ENCODE assay signal across 11 mouse cellular contexts in genomic region chr15:5142714-5143113, GRCm38 (mm10). TPM values are rescaled to one million over a fixed set of nuclear protein-coding genes. Genes with fewer than 3 reads are reported as not detected.
A peak's percentile ranks its signal among the peaks of the same experiment; 100 is the strongest.
DNase-seq lines count a peak whose midpoint lies in the region; ATAC-seq and TF ChIP-seq lines count a peak whose summit lies in the region.
"Had no signal": no experiment of that assay in that cellular context is flagged by ENCODE, and none has a peak within 500 bp of the region (broad histone marks: within the 10 kb centered on the region; RNA-seq: fewer than 3 reads in every experiment).

No protein-coding gene starts in this region.

- no peak overlapping the region for H3ac ChIP-seq in myocyte (ENCODE audit: control insufficient read depth, insufficient read length)

- H3K27me3 ChIP-seq in embryonic facial prominence, embryonic 13.5 days = no peaks in the 10 kb centered on the region
- no peaks in the 10 kb centered on the region for H3K27me3 ChIP-seq in embryonic facial prominence, embryonic 10.5 days (replicated peaks; ENCODE audit: low read depth, poor library complexity, severe bottlenecking)
- H3K27me3 ChIP-seq in hindbrain, embryonic 13.5 days = no peaks in the 10 kb centered on the region
- no peaks in the 10 kb centered on the region for H3K27me3 ChIP-seq in hindbrain, embryonic 12.5 days
- H3K27me3 ChIP-seq in midbrain, embryonic 12.5 days = no peaks in the 10 kb centered on the region
- H3K27me3 ChIP-seq in midbrain, embryonic 13.5 days = no peaks in the 10 kb centered on the region
- H3K27me3 ChIP-seq in myocyte (ENCODE audit: control insufficient read depth, insufficient read depth, insufficient read length) = no peaks in the 10 kb centered on the region
- H3K27me3 ChIP-seq: embryonic facial prominence, embryonic 15.5 days had no signal

- H3K4me1 ChIP-seq in embryonic facial prominence, embryonic 13.5 days = peaks cover 18% of the 10 kb centered on the region
- H3K4me1 ChIP-seq in embryonic facial prominence, embryonic 10.5 days = peaks cover 16% of the 10 kb centered on the region
- H3K4me1 ChIP-seq in hindbrain, embryonic 13.5 days (replicated peaks) = peaks cover 14% of the 10 kb centered on the region
- peaks cover 8% of the 10 kb centered on the region for H3K4me1 ChIP-seq in hindbrain, embryonic 12.5 days
- peaks cover 14% of the 10 kb centered on the region for H3K4me1 ChIP-seq in midbrain, embryonic 12.5 days
- peaks cover 14% of the 10 kb centered on the region for H3K4me1 ChIP-seq in midbrain, embryonic 13.5 days (replicated peaks)

- H3K9me3 ChIP-seq in embryonic facial prominence, embryonic 13.5 days = no peaks in the 10 kb centered on the region
- no peaks in the 10 kb centered on the region for H3K9me3 ChIP-seq in embryonic facial prominence, embryonic 10.5 days
- no peaks in the 10 kb centered on the region for H3K9me3 ChIP-seq in hindbrain, embryonic 13.5 days
- H3K9me3 ChIP-seq in hindbrain, embryonic 12.5 days (replicated peaks) = no peaks in the 10 kb centered on the region
- no peaks in the 10 kb centered on the region for H3K9me3 ChIP-seq in midbrain, embryonic 12.5 days
- H3K9me3 ChIP-seq in midbrain, embryonic 13.5 days = no peaks in the 10 kb centered on the region
- H3K9me3 ChIP-seq: embryonic facial prominence, embryonic 15.5 days; G1E had no signal

- H3K36me3 ChIP-seq in embryonic facial prominence, embryonic 13.5 days = no peaks in the 10 kb centered on the region
- H3K36me3 ChIP-seq in embryonic facial prominence, embryonic 10.5 days (replicated peaks) = peaks cover 4% of the 10 kb centered on the region; the same call in 1 of the 2 replicates
- H3K36me3 ChIP-seq in hindbrain, embryonic 13.5 days = no peaks in the 10 kb centered on the region
- H3K36me3 ChIP-seq in hindbrain, embryonic 12.5 days = no peaks in the 10 kb centered on the region
- H3K36me3 ChIP-seq in midbrain, embryonic 12.5 days = no peaks in the 10 kb centered on the region
- no peaks in the 10 kb centered on the region for H3K36me3 ChIP-seq in midbrain, embryonic 13.5 days
- no peaks in the 10 kb centered on the region for H3K36me3 ChIP-seq in myocyte (ENCODE audit: control insufficient read depth, insufficient read depth)
- H3K36me3 ChIP-seq: embryonic facial prominence, embryonic 15.5 days had no signal

- peak overlapping the region; percentile 87; the same call in 1 of the 2 replicates for H3K4me3 ChIP-seq in embryonic facial prominence, embryonic 13.5 days
- H3K4me3 ChIP-seq in embryonic facial prominence, embryonic 10.5 days = no peak overlapping the region
- H3K4me3 ChIP-seq in hindbrain, embryonic 13.5 days = no peak overlapping the region
- H3K4me3 ChIP-seq in hindbrain, embryonic 12.5 days = no peak overlapping the region
- H3K4me3 ChIP-seq in midbrain, embryonic 12.5 days = no peak overlapping the region
- no peak overlapping the region for H3K4me3 ChIP-seq in midbrain, embryonic 13.5 days (replicated peaks)
- H3K4me3 ChIP-seq in myocyte = peak overlapping the region; percentile 53

- WGBS in embryonic facial prominence, embryonic 13.5 days = 65% methylated on average over 5 of the region's 5 CpGs
- WGBS in embryonic facial prominence, embryonic 10.5 days = 79% methylated on average over 5 of the region's 5 CpGs
- 74% methylated on average over 5 of the region's 5 CpGs for WGBS in hindbrain, embryonic 13.5 days
- WGBS in hindbrain, embryonic 12.5 days = 75% methylated on average over 5 of the region's 5 CpGs
- WGBS in midbrain, embryonic 12.5 days = 72% methylated on average over 5 of the region's 5 CpGs
- 73% methylated on average over 5 of the region's 5 CpGs for WGBS in midbrain, embryonic 13.5 days

- DNase-seq in embryonic facial prominence, embryonic 10.5 days (ENCODE audit: low spot score) = no peak
- DNase-seq in ovary, postnatal 36 days (ENCODE audit: low spot score) = no peak
- DNase-seq: gastrocnemius, postnatal 10 days had no signal

- no peak overlapping the region for H3K27ac ChIP-seq in embryonic facial prominence, embryonic 13.5 days
- no peak overlapping the region for H3K27ac ChIP-seq in embryonic facial prominence, embryonic 10.5 days (replicated peaks)
- no peak overlapping the region for H3K27ac ChIP-seq in hindbrain, embryonic 13.5 days
- H3K27ac ChIP-seq in hindbrain, embryonic 12.5 days = no peak overlapping the region
- no peak overlapping the region for H3K27ac ChIP-seq in midbrain, embryonic 12.5 days (replicated peaks)
- no peak overlapping the region for H3K27ac ChIP-seq in midbrain, embryonic 13.5 days

- peaks cover 37% of the 10 kb centered on the region for H3K79me2 ChIP-seq in myocyte (ENCODE audit: control insufficient read depth, insufficient read depth)

- peak overlapping the region; percentile 71 for H3K4me2 ChIP-seq in embryonic facial prominence, embryonic 13.5 days
- H3K4me2 ChIP-seq in hindbrain, embryonic 13.5 days = peak overlapping the region; percentile 67; the same call in 1 of the 2 replicates
- H3K4me2 ChIP-seq in hindbrain, embryonic 12.5 days (replicated peaks) = no peak overlapping the region; the same call in 1 of the 2 replicates
- H3K4me2 ChIP-seq in midbrain, embryonic 12.5 days (replicated peaks) = 0 out of 2 replicates have a peak overlapping the region, but pooled peaks have one; percentile 70
- no peak overlapping the region for H3K4me2 ChIP-seq in midbrain, embryonic 13.5 days (replicated peaks)
- H3K4me2 ChIP-seq in myocyte (ENCODE audit: low read depth) = peak overlapping the region; percentile 71

- ATAC-seq in embryonic facial prominence, embryonic 13.5 days (ENCODE audit: insufficient number of reproducible peaks, insufficient read depth, low FRiP score, low TSS enrichment, low read depth) = no peak
- no peak for ATAC-seq in hindbrain, embryonic 13.5 days (ENCODE audit: low FRiP score)
- ATAC-seq in hindbrain, embryonic 12.5 days (ENCODE audit: low FRiP score) = no peak
- ATAC-seq in midbrain, embryonic 12.5 days (ENCODE audit: low FRiP score, low read depth) = no peak
- ATAC-seq in midbrain, embryonic 13.5 days = no peak

- no peak overlapping the region for H3K9ac ChIP-seq in embryonic facial prominence, embryonic 13.5 days
- no peak overlapping the region for H3K9ac ChIP-seq in hindbrain, embryonic 13.5 days
- no peak overlapping the region for H3K9ac ChIP-seq in hindbrain, embryonic 12.5 days
- no peak overlapping the region for H3K9ac ChIP-seq in midbrain, embryonic 12.5 days (replicated peaks)
- no peak overlapping the region for H3K9ac ChIP-seq in midbrain, embryonic 13.5 days (replicated peaks)

- TF ChIP-seq POLR2A in myocyte (IDR thresholded peaks at IDR 0.05; ENCODE audit: insufficient read length, low read depth) = no peak

TF ChIP-seq in myocyte, 11 proteins besides CTCF, POLR2A, EP300 and RAD21 (continues in another document):
- TF ChIP-seq MYOG (IDR thresholded peaks at IDR 0.05; ENCODE audit: control insufficient read depth in 1 of 3, insufficient read depth in 1 of 3, insufficient read length in 2 of 3, low read depth in 2 of 3) = no peak
- TF ChIP-seq CEBPB (IDR thresholded peaks at IDR 0.05; ENCODE audit: insufficient read depth, poor library complexity, severe bottlenecking) = no peak
- no peak for TF ChIP-seq TCF3 (IDR thresholded peaks at IDR 0.05; ENCODE audit: insufficient read length, low read depth)
- no peak for TF ChIP-seq POLR2AphosphoS2 (IDR thresholded peaks at IDR 0.05; ENCODE audit: insufficient read length, low read depth)

RNA-seq across cellular contexts. Expression of gene Prkaa1, which starts 0.9 kb away (rescaled TPM):
- 16.6 and 18.7 TPM in 2 replicates for polyA plus RNA-seq in embryonic facial prominence, embryonic 13.5 days (2015; fragmentation: Nextera tagmentation; extraction: Ambion mirVana)
- 15.2 and 16.0 TPM in 2 replicates for polyA plus RNA-seq in embryonic facial prominence, embryonic 10.5 days (2016; fragmentation: Nextera tagmentation; extraction: Ambion mirVana)
- 14.3 and 15.6 TPM in 2 replicates for polyA plus RNA-seq in hindbrain, embryonic 13.5 days (2015; fragmentation: Nextera tagmentation; extraction: Ambion mirVana)
- polyA plus RNA-seq in hindbrain, embryonic 12.5 days (2016; fragmentation: Nextera tagmentation; extraction: Ambion mirVana) = 17.0 and 18.1 TPM in 2 replicates
- polyA plus RNA-seq in midbrain, embryonic 12.5 days (2016; fragmentation: Nextera tagmentation; extraction: Ambion mirVana) = 14.6 and 16.2 TPM in 2 replicates
- 13.4 and 14.3 TPM in 2 replicates for polyA plus RNA-seq in midbrain, embryonic 13.5 days (2015; fragmentation: Nextera tagmentation; extraction: Ambion mirVana)
- 14.9 TPM for polyA plus RNA-seq in myocyte (2012; fragmentation: generic; extraction: Trizol)

RNA-seq across cellular contexts. Expression of gene Rpl37, which starts 26.3 kb away (rescaled TPM):
- 596 and 689 TPM in 2 replicates for polyA plus RNA-seq in embryonic facial prominence, embryonic 13.5 days (2015; fragmentation: Nextera tagmentation; extraction: Ambion mirVana)
- polyA plus RNA-seq in embryonic facial prominence, embryonic 10.5 days (2016; fragmentation: Nextera tagmentation; extraction: Ambion mirVana) = 494 and 521 TPM in 2 replicates
- 426 and 444 TPM in 2 replicates for polyA plus RNA-seq in hindbrain, embryonic 13.5 days (2015; fragmentation: Nextera tagmentation; extraction: Ambion mirVana)
- polyA plus RNA-seq in hindbrain, embryonic 12.5 days (2016; fragmentation: Nextera tagmentation; extraction: Ambion mirVana) = 384 and 473 TPM in 2 replicates
- polyA plus RNA-seq in midbrain, embryonic 12.5 days (2016; fragmentation: Nextera tagmentation; extraction: Ambion mirVana) = 417 and 438 TPM in 2 replicates
- polyA plus RNA-seq in midbrain, embryonic 13.5 days (2015; fragmentation: Nextera tagmentation; extraction: Ambion mirVana) = 409 and 410 TPM in 2 replicates
- polyA plus RNA-seq in myocyte (2012; fragmentation: generic; extraction: Trizol) = 3,306 TPM

RNA-seq across cellular contexts. Expression of gene Card6, which starts 34.4 kb away (rescaled TPM):
- 0.77 and 1.3 TPM in 2 replicates for polyA plus RNA-seq in embryonic facial prominence, embryonic 13.5 days (2015; fragmentation: Nextera tagmentation; extraction: Ambion mirVana)
- polyA plus RNA-seq in embryonic facial prominence, embryonic 10.5 days (2016; fragmentation: Nextera tagmentation; extraction: Ambion mirVana) = 0.52 and 0.95 TPM in 2 replicates
- 0.93 and 1.0 TPM in 2 replicates for polyA plus RNA-seq in hindbrain, embryonic 13.5 days (2015; fragmentation: Nextera tagmentation; extraction: Ambion mirVana)
- polyA plus RNA-seq in hindbrain, embryonic 12.5 days (2016; fragmentation: Nextera tagmentation; extraction: Ambion mirVana) = 1.2 and 2.2 TPM in 2 replicates
- polyA plus RNA-seq in midbrain, embryonic 12.5 days (2016; fragmentation: Nextera tagmentation; extraction: Ambion mirVana) = 0.84 and 1.2 TPM in 2 replicates
- 0.46 and 0.59 TPM in 2 replicates for polyA plus RNA-seq in midbrain, embryonic 13.5 days (2015; fragmentation: Nextera tagmentation; extraction: Ambion mirVana)
- 4.2 TPM for polyA plus RNA-seq in myocyte (2012; fragmentation: generic; extraction: Trizol)

RNA-seq across cellular contexts. Expression of gene Ttc33, which starts 42.6 kb away (rescaled TPM):
- 40.5 and 48.3 TPM in 2 replicates for polyA plus RNA-seq in embryonic facial prominence, embryonic 13.5 days (2015; fragmentation: Nextera tagmentation; extraction: Ambion mirVana)
- 34.9 and 35.7 TPM in 2 replicates for polyA plus RNA-seq in embryonic facial prominence, embryonic 10.5 days (2016; fragmentation: Nextera tagmentation; extraction: Ambion mirVana)
- polyA plus RNA-seq in hindbrain, embryonic 13.5 days (2015; fragmentation: Nextera tagmentation; extraction: Ambion mirVana) = 55.7 and 59.8 TPM in 2 replicates
- polyA plus RNA-seq in hindbrain, embryonic 12.5 days (2016; fragmentation: Nextera tagmentation; extraction: Ambion mirVana) = 45.8 and 48.0 TPM in 2 replicates
- polyA plus RNA-seq in midbrain, embryonic 12.5 days (2016; fragmentation: Nextera tagmentation; extraction: Ambion mirVana) = 51.1 and 51.9 TPM in 2 replicates
- polyA plus RNA-seq in midbrain, embryonic 13.5 days (2015; fragmentation: Nextera tagmentation; extraction: Ambion mirVana) = 57.2 and 59.7 TPM in 2 replicates
- 17.8 TPM for polyA plus RNA-seq in myocyte (2012; fragmentation: generic; extraction: Trizol)

Comparison
In these comparisons a context has a peak if more than half of its experiments do, and no peak if none do; other contexts are left out.
1. H3K4me2 ChIP-seq: peak in embryonic facial prominence, embryonic 13.5 days (single experiment), hindbrain, embryonic 13.5 days (single experiment), midbrain, embryonic 12.5 days (single experiment) and myocyte (single experiment); none in hindbrain, embryonic 12.5 days (single experiment) and midbrain, embryonic 13.5 days (single experiment).
2. H3K4me3 ChIP-seq: peak in embryonic facial prominence, embryonic 13.5 days (single experiment) and myocyte (single experiment); none in embryonic facial prominence, embryonic 10.5 days (single experiment), hindbrain, embryonic 13.5 days (single experiment), hindbrain, embryonic 12.5 days (single experiment), midbrain, embryonic 12.5 days (single experiment) and midbrain, embryonic 13.5 days (single experiment).